Mouse (Mus musculus): ENCODE results near the gene Polm. TPM values are rescaled to one million over a fixed set of nuclear protein-coding genes. Genes with fewer than 3 reads are reported as not detected.

Gene Polm
- polyA plus RNA-seq, 1 experiment from 2014 or later: 2.2 TPM

DNA sequence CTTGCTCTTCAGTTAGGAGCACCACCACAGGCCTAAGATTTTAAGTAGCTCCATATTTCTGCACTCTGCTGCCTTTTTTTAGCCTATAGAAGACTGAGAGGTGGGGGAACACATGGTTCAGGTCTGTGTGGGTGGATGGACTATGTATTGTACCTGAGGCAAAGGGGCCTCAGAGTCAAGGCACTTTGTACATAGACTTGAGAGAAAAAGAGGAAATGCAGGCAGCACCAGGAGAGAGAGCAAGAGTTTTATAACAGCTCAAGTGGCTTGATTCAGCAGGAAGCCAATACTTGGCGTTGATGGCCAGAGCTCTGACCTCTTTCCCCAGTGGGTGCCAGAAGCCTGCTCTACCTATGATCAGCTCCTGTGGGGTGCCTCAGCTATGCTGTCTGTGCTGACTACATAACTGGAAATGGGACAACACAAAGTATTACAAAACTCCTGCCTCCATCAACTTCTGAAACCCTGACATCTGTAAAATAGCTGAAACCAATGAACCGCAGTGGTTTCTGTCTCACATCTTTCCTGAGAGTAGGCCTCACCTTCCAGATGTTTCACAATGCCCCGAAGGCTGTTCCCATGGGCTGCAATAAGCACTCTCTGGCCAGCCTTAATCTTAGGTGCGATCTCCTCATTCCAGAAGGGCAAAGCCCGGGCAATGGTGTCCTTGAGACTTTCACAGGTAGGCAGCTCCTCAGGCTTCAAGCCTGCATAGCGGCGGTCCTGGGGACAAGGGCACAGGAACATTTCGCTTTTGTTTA lies 35.2 kb downstream of the Polm start:
- Histone ChIP-seq H3K27me3 (no peaks in the 10 kb centered on the region), H3K4me3 (replicated peaks) (no peak overlapping the region), H3K27ac (no peak overlapping the region), H3K4me1 (replicated peaks) (peaks cover 24% of the 10 kb centered on the region), H3K4me2 (no peak overlapping the region), H3K36me3 (peaks cover 30% of the 10 kb centered on the region), H3K9ac (no peak overlapping the region), H3K9me3 (replicated peaks) (no peaks in the 10 kb centered on the region)
- no peak for ATAC-seq (ENCODE audit: low read depth)
- no peak for DNase-seq
- WGBS (ENCODE audit: insufficient replicate concordance): 57% methylated on average over 8 of the region's 8 CpGs

DNA sequence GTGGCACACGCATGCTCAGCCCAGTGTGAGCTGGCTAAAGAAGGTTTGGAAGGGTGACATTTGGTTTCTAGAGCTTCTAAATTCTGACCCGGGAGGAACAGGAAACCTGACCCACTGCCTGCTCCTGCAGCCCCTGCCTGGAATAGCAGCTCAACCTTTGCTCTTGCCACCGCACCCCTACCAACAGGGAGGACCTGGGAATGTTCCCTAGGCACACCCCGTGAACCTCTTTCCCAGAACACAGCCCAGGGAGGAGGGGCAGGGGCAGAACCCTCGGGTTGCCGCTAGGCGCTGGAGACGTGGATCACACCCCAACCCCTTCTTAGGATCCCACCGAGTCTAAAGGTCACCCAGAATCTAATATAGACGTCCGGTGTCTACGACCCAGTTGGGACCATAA lies 35.8 kb downstream of the Polm start:
- no peak overlapping the region for H3K9ac ChIP-seq
- no peak overlapping the region for H3K4me2 ChIP-seq
- H3K27ac ChIP-seq: no peak overlapping the region
- ATAC-seq (ENCODE audit: low read depth) (no peak), DNase-seq (no peak)
- H3K9me3 ChIP-seq (replicated peaks): no peaks in the 10 kb centered on the region
- peaks cover 36% of the 10 kb centered on the region for H3K36me3 ChIP-seq
- no peaks in the 10 kb centered on the region for H3K27me3 ChIP-seq
- peaks cover 24% of the 10 kb centered on the region for H3K4me1 ChIP-seq (replicated peaks)
- H3K4me3 ChIP-seq (replicated peaks): no peak overlapping the region
- 64% methylated on average over 12 of the region's 12 CpGs for WGBS (ENCODE audit: insufficient replicate concordance)

DNA sequence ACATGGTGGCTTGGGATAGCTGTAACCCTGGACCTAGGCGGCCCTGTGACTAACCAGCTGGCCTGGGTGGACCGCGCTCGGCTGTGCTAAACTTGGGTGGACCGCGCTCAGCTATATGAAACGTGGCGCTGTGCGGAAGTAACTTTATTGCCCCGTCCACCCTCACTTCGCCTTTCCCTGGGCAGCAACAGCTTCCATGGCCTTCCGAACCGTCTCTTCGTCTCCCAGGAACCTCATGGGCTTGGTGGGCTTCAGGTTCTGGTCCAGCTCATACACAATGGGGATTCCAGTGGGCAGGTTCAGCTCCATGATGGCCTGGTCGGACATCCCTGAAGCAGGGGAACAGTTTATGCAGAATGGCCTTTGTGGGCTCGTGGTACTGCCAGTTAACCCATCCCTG lies 36.3 kb downstream of the Polm start:
- DNase-seq: no peak
- whole genome bisulfite sequencing (ENCODE audit: insufficient replicate concordance): 84% methylated on average over 16 of the region's 16 CpGs

DNA sequence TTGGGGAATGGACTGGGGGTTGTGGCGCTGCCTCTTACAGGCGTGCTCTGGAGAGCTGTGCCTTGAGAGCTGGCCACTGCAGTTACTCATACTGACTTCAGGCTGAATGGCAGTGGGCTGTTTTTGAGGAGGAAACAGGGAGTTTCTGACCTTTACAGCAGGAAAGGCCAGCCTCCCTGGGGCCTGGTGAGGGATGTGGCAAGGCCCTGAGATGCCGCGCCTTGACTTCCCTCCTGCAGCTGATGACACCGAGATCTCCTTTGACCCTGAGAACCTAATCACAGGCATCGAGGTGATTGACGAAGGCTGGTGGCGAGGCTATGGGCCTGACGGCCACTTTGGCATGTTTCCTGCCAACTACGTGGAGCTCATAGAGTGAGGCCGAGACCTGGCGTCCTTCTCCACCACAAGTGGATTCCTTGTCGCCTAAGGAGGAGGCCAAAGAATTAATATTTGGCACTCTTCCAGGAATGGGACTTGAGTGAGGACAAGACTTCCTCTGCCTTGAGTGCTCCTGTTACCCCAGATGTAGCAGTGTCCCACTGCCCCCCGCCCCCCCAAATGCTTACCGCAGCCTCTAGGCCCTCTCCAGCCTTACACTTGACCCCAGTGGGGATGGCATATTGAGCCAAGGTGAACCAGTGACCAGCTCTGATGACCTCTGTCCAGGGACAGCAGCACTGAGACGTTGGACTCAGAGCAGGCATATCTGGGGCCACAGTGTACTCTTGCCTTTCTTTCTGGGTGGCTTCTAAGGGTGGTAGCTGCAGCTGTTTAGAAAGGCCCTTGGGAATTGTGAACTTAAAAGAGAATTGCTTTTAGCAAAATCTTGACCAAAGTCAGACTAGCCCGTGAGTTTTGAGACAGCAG lies 38.0 kb downstream of the Polm start:
- 79% methylated on average over 17 of the region's 17 CpGs for WGBS (ENCODE audit: insufficient replicate concordance)
- H3K4me1 ChIP-seq (replicated peaks): peaks cover 24% of the 10 kb centered on the region

More for the DNA sequence above, 36.3 kb downstream of the Polm start:
- H3K27ac ChIP-seq: no peak overlapping the region
- no peak for ATAC-seq (ENCODE audit: low read depth)
- no peaks in the 10 kb centered on the region for H3K27me3 ChIP-seq
- H3K9me3 ChIP-seq (replicated peaks): no peaks in the 10 kb centered on the region
- H3K4me2 ChIP-seq: no peak overlapping the region
- peaks cover 24% of the 10 kb centered on the region for H3K4me1 ChIP-seq (replicated peaks)
- H3K36me3 ChIP-seq: peaks cover 41% of the 10 kb centered on the region
- no peak overlapping the region for H3K4me3 ChIP-seq (replicated peaks)
- no peak overlapping the region for H3K9ac ChIP-seq

DNA sequence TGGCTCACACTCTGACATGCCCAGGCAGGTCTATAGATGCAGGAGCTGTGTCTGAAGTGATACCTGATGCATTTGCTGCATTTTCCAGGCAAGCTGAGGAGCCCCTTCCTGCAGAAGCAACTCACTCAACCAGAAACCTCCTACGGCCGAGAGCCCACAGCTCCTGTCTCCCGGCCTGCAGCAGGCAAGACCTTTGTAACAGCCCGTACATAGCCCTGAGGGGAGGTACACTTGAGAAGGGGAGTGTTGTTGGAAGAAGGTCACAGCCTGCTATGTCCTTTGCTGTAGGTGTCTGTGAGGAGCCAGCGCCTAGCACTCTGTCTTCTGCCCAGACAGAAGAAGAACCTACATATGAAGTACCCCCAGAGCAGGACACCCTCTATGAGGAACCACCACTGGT lies 39.9 kb downstream of the Polm start:
- H3K27me3 ChIP-seq: no peaks in the 10 kb centered on the region
- H3K36me3 ChIP-seq: peaks cover 74% of the 10 kb centered on the region
- H3K4me1 ChIP-seq (replicated peaks): peaks cover 14% of the 10 kb centered on the region

More for the DNA sequence above, 38.0 kb downstream of the Polm start:
- H3K36me3 ChIP-seq: peaks cover 57% of the 10 kb centered on the region
- H3K9ac ChIP-seq: no peak overlapping the region
- no peak overlapping the region for H3K27ac ChIP-seq
- no peak overlapping the region for H3K4me2 ChIP-seq
- ATAC-seq (ENCODE audit: low read depth) (no peak), DNase-seq (no peak)
- H3K9me3 ChIP-seq (replicated peaks): no peaks in the 10 kb centered on the region
- no peak overlapping the region for H3K4me3 ChIP-seq (replicated peaks)
- no peaks in the 10 kb centered on the region for H3K27me3 ChIP-seq

DNA sequence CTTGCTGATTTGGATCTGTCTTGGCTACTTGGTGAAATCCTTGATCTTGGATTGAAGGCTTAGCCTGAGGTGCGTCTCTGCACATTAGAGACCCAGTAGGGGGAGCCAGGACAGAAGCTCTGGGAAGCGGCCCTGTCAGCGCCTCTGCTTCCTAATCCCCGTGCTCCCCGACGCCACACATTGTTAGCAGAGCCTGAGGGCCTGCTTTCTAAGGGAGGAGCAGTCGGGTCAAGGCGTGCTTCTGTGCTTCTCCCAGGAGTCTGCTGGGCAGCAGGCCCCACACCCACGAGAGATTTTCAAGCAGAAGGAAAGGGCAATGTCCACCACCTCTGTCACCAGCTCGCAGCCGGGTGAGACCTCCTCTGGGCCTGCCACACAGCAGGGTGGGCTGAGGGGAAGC lies 40.4 kb downstream of the Polm start:
- ATAC-seq (ENCODE audit: low read depth) (no peak), DNase-seq (no peak)
- Histone ChIP-seq H3K9me3 (replicated peaks) (no peaks in the 10 kb centered on the region), H3K27ac (no peak overlapping the region), H3K9ac (no peak overlapping the region), H3K4me3 (replicated peaks) (no peak overlapping the region), H3K4me2 (no peak overlapping the region), H3K27me3 (no peaks in the 10 kb centered on the region), H3K36me3 (peaks cover 80% of the 10 kb centered on the region), H3K4me1 (replicated peaks) (peaks cover 8% of the 10 kb centered on the region)
- 83% methylated on average over 11 of the region's 11 CpGs for WGBS (ENCODE audit: insufficient replicate concordance)

More for the DNA sequence above, 39.9 kb downstream of the Polm start:
- no peak overlapping the region for H3K4me2 ChIP-seq
- no peak overlapping the region for H3K4me3 ChIP-seq (replicated peaks)
- H3K9me3 ChIP-seq (replicated peaks): no peaks in the 10 kb centered on the region
- H3K27ac ChIP-seq: no peak overlapping the region
- WGBS (ENCODE audit: insufficient replicate concordance): 81% methylated on average over 5 of the region's 5 CpGs
- no peak overlapping the region for H3K9ac ChIP-seq
- DNase-seq (no peak), ATAC-seq (ENCODE audit: low read depth) (no peak)

DNA sequence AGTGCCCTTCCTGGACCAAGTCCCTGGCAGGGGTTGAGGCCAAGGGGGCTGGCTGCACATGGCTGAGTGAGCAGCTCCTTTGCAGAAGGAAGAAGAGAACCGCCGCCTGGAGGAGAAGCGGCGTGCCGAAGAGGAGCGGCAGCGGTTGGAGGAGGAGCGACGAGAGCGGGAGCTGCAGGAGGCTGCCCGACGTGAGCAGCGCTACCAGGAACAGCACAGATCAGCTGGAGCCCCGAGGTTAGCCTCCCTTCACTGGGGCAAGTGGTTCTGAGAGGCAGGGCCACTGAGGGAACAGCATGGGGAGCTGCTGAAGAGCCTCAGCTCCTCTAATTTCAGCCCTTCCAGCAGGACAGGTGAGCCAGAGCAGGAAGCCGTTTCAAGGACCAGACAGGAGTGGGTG lies 40.9 kb downstream of the Polm start:
- Histone ChIP-seq H3K4me2 (no peak overlapping the region), H3K27ac (no peak overlapping the region), H3K4me3 (replicated peaks) (no peak overlapping the region), H3K9me3 (replicated peaks) (no peaks in the 10 kb centered on the region), H3K4me1 (replicated peaks) (peaks cover 4% of the 10 kb centered on the region), H3K27me3 (no peaks in the 10 kb centered on the region), H3K36me3 (peaks cover 84% of the 10 kb centered on the region), H3K9ac (no peak overlapping the region)
- ATAC-seq (ENCODE audit: low read depth): no peak
- no peak for DNase-seq
- 89% methylated on average over 15 of the region's 15 CpGs for WGBS (ENCODE audit: insufficient replicate concordance)

DNA sequence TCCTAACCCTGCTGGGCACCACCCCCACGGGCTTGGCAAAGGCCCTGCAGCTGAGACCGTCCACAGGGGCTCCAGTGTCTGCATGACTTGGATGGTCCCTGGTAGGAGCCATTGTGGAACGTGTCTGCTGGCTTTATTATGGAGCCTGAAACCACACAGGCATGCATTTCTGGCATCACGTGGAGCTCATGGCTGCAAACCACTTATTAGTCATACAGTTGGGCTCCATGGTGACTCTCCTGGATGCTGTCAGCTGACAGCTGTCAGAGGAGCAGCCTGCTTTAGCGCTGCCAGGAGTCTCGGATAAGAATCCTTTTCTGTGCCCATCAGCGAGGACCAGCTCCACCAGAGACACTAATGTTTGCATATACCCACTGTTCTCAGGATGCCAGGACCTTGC lies 42.1 kb downstream of the Polm start:
- Histone ChIP-seq H3K36me3 (peaks cover 93% of the 10 kb centered on the region), H3K4me3 (replicated peaks) (no peak overlapping the region), H3K27ac (no peak overlapping the region), H3K9ac (no peak overlapping the region), H3K4me2 (no peak overlapping the region), H3K9me3 (replicated peaks) (no peaks in the 10 kb centered on the region), H3K4me1 (replicated peaks) (peaks cover 4% of the 10 kb centered on the region; the same call in 1 of the 2 replicates), H3K27me3 (no peaks in the 10 kb centered on the region)
- 84% methylated on average over 7 of the region's 7 CpGs for WGBS (ENCODE audit: insufficient replicate concordance)
- DNase-seq (no peak), ATAC-seq (ENCODE audit: low read depth) (no peak)

DNA sequence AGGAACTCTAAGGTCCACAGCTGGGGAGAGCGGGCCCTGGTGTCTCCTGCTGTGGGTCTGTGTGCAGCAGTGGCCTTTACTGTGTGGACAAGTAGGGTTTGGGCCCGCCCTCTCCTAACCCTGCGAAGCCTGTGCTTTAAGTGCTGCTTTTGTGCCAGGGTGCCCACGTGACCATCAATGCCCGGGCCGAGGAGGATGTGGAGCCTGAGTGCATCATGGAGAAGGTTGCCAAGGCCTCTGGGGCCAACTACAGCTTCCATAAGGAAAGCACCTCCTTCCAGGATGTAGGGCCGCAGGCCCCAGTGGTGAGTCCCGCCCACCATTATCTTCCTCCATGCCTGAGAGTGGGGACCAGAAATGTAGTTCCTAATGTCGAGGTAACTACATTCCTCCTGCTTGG lies 42.5 kb downstream of the Polm start:
- no peaks in the 10 kb centered on the region for H3K9me3 ChIP-seq (replicated peaks)
- WGBS (ENCODE audit: insufficient replicate concordance): 78% methylated on average over 9 of the region's 9 CpGs
- no peaks in the 10 kb centered on the region for H3K27me3 ChIP-seq
- H3K4me1 ChIP-seq (replicated peaks): peaks cover 8% of the 10 kb centered on the region; the same call in 1 of the 2 replicates
- peaks cover 91% of the 10 kb centered on the region for H3K36me3 ChIP-seq
- no peak for ATAC-seq (ENCODE audit: low read depth)
- H3K27ac ChIP-seq: no peak overlapping the region
- H3K4me2 ChIP-seq: no peak overlapping the region
- DNase-seq: no peak
- H3K4me3 ChIP-seq (replicated peaks): no peak overlapping the region
- no peak overlapping the region for H3K9ac ChIP-seq

DNA sequence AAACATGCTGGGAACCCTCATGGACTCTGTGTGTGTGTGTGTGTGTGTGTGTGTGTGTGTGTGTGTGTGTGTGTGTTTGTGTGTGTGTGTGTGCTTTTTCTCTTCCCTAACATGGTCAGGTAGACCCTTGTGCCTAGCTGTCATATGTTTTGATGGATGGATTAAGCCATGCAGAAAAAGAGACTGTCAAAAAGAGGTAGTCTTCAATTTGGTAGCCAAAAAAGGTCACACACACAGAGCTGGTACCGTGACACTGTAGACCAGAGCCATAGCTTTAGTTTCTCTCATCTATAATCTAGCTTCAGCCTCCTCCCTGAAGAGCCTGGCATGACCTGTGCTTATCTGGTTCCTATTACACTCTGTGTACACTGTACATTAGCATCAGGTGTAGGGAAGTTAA lies 47.4 kb downstream of the Polm start:
- Histone ChIP-seq H3K4me3 (replicated peaks) (no peak overlapping the region), H3K4me2 (peak overlapping the region; percentile 85; the same call in 1 of the 2 replicates), H3K4me1 (replicated peaks) (peaks cover 45% of the 10 kb centered on the region), H3K9me3 (replicated peaks) (no peaks in the 10 kb centered on the region), H3K9ac (no peak overlapping the region), H3K36me3 (peaks cover 44% of the 10 kb centered on the region), H3K27ac (0 out of 2 replicates have a peak overlapping the region, but pooled peaks have one; percentile 98), H3K27me3 (no peaks in the 10 kb centered on the region)
- no peak for DNase-seq
- WGBS (ENCODE audit: insufficient replicate concordance): 83% methylated on average over 1 of the region's 1 CpGs
- no peak for ATAC-seq (ENCODE audit: low read depth)

DNA sequence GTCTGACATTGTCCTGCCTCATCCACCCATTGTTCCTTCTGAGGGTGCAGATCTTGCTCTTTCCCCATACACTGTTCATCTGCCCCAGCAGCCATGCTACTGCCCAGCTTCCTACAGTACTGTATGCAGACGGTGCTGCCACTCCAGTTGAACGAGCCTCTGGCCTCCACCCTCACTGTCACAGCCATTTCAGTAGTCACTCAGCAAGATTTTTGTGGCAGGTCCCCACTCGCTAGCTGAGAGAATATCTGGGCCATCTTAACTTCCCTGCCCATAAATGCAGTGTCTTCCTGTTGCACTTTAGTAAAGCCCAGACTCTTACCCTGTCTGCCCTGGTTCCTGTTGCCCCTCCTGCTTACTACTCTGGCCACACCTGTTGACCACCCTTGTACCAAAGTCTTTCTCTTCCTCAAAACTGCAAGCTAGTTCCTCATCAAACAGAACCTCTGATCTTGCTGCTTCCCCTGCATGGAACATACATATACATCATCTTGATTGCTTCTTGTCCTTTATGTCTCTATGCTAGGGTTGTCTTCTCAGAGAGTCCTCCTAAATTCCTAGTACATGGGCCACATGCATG lies 48.0 kb downstream of the Polm start:
- peak overlapping the region; percentile 98 for H3K27ac ChIP-seq
- WGBS (ENCODE audit: insufficient replicate concordance): 36% methylated on average over 3 of the region's 3 CpGs
- peak overlapping the region; percentile 91 for H3K9ac ChIP-seq
- H3K27me3 ChIP-seq: no peaks in the 10 kb centered on the region
- DNase-seq: no peak
- H3K4me2 ChIP-seq: peak overlapping the region; percentile 85
- peak overlapping the region; percentile 78 for H3K4me3 ChIP-seq (replicated peaks)
- H3K4me1 ChIP-seq (replicated peaks): peaks cover 47% of the 10 kb centered on the region
- no peak for ATAC-seq (ENCODE audit: low read depth)
- no peaks in the 10 kb centered on the region for H3K9me3 ChIP-seq (replicated peaks)
- H3K36me3 ChIP-seq: peaks cover 38% of the 10 kb centered on the region
